Mouse (Mus musculus): ENCODE measurements around the gene Cd300ld3. TPM values are rescaled to one million over a fixed set of nuclear protein-coding genes. Genes with fewer than 3 reads are reported as not detected.
"Not testable (repeated sequence)": the region's sequence is repeated elsewhere in the genome, so short reads cannot be mapped to it uniquely, and the experiment has no call there.

Cd300ld3 gene
- polyA plus RNA-seq, 1 experiment from 2014 or later, result not detected

GRCm38 (mm10) chr11:115052206-115052605 lies 4.0 kb upstream of the Cd300ld3 start:
- 5% methylated on average over 9 of the region's 9 CpGs for WGBS (ENCODE audit: insufficient replicate concordance)
- DNase-seq (no peak), ATAC-seq (ENCODE audit: low read depth) (no peak)

DNA sequence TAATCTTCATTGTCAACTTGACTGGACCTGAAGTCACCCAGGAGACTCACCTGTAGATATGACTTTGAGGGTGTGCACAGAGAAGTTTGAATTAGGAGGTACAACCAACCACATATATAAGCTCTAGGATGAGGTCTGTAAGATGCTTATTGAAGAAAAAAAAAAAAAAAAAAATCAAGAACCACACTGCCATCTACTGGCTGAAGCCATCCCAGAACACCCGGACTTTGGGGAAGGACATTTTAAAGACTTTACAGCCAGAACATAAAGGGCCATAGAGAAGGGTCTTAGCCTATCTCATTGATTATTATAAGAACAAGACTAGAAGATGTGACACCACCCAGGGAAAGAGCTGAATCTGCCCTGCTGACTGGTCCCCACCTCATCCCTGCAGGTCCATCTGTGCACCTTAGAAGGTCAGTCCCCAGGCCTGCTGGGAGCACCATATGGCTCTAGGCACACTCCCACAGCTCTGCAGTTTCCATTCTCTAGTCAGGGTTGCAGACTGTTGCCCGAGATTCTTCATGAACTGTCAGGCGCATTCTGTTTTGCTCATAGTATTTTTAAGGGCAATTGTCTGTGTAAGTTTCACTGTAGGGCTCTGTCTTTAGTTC lies 1.2 kb upstream of the Cd300ld3 start:
- H3K4me2 ChIP-seq, result no peak overlapping the region
- DNase-seq (no peak), ATAC-seq (ENCODE audit: low read depth) (no peak)
- H3K9me3 ChIP-seq (replicated peaks), result no peaks in the 10 kb centered on the region
- no peaks in the 10 kb centered on the region for H3K27me3 ChIP-seq
- H3K4me1 ChIP-seq (replicated peaks), result no peaks in the 10 kb centered on the region
- 35% methylated on average over 3 of the region's 3 CpGs for WGBS (ENCODE audit: insufficient replicate concordance)
- no peak overlapping the region for H3K4me3 ChIP-seq (replicated peaks)
- H3K27ac ChIP-seq, result no peak overlapping the region
- no peaks in the 10 kb centered on the region for H3K36me3 ChIP-seq
- no peak overlapping the region for H3K9ac ChIP-seq

More at GRCm38 (mm10) chr11:115052206-115052605, 4.0 kb upstream of the Cd300ld3 start:
- no peak overlapping the region for H3K4me2 ChIP-seq
- H3K27me3 ChIP-seq, result no peaks in the 10 kb centered on the region
- no peak overlapping the region for H3K9ac ChIP-seq
- no peaks in the 10 kb centered on the region for H3K4me1 ChIP-seq (replicated peaks)
- no peaks in the 10 kb centered on the region for H3K9me3 ChIP-seq (replicated peaks)
- no peak overlapping the region for H3K4me3 ChIP-seq (replicated peaks)
- H3K36me3 ChIP-seq, result no peaks in the 10 kb centered on the region
- H3K27ac ChIP-seq, result no peak overlapping the region

DNA sequence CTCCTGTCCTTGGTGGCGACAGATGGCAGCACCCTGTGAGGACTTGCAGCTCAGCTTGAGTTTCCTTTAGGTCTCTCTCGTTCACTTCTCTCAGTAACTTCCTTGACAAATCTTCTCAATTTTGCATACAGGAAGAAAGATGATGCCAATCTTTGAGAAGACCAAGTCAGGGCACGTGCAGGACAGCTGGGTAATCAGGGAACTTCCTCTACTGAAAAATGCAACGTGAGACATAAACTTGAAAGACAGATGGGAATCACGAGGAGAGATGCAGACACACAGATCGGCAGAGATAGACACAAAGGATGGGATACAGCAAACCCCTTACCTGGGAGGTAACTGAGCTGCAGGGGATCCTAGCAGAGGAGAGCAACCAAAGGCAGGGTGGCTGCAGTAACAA lies 10.5 kb downstream of the Cd300ld3 start, which contains the start of gene Cd300ld5:
TSS of gene Cd300ld5 (minus strand) at position 101 of the 400 bp plus-strand sequence.
- not testable (repeated sequence) for H3K4me3 ChIP-seq (replicated peaks); ATAC-seq (ENCODE audit: low read depth)
- no CpG with 5 or more reads among the region's 6 CpGs for WGBS (ENCODE audit: insufficient replicate concordance)

DNA sequence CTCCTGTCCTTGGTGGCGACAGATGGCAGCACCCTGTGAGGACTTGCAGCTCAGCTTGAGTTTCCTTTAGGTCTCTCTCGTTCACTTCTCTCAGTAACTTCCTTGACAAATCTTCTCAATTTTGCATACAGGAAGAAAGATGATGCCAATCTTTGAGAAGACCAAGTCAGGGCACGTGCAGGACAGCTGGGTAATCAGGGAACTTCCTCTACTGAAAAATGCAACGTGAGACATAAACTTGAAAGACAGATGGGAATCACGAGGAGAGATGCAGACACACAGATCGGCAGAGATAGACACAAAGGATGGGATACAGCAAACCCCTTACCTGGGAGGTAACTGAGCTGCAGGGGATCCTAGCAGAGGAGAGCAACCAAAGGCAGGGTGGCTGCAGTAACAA lies 21.3 kb downstream of the Cd300ld3 start, which contains the start of gene Cd300ld4:
TSS of gene Cd300ld4 (minus strand) at position 101 of the 400 bp plus-strand sequence.
- not testable (repeated sequence) for H3K9me3 ChIP-seq (replicated peaks); H3K4me3 ChIP-seq (replicated peaks); H3K27me3 ChIP-seq; H3K4me2 ChIP-seq; DNase-seq; H3K9ac ChIP-seq; H3K36me3 ChIP-seq; H3K27ac ChIP-seq; H3K4me1 ChIP-seq (replicated peaks); ATAC-seq (ENCODE audit: low read depth)
- WGBS (ENCODE audit: insufficient replicate concordance), result no CpG with 5 or more reads among the region's 6 CpGs

More for the DNA sequence above, 10.5 kb downstream of the Cd300ld3 start, which contains the start of gene Cd300ld5:
- not testable (repeated sequence) for DNase-seq; H3K4me2 ChIP-seq; H3K9ac ChIP-seq; H3K9me3 ChIP-seq (replicated peaks); H3K4me1 ChIP-seq (replicated peaks); H3K27ac ChIP-seq; H3K36me3 ChIP-seq; H3K27me3 ChIP-seq

GRCm38 (mm10) chr11:115016093-115016492 lies 32.1 kb downstream of the Cd300ld3 start, which contains the start of gene Cd300ld2:
TSS of gene Cd300ld2 (minus strand) at chr11:115016193.
- DNase-seq; H3K4me3 ChIP-seq (replicated peaks); H3K36me3 ChIP-seq; H3K27me3 ChIP-seq; H3K9me3 ChIP-seq (replicated peaks); H3K27ac ChIP-seq; H3K4me1 ChIP-seq (replicated peaks); ATAC-seq (ENCODE audit: low read depth); H3K4me2 ChIP-seq; H3K9ac ChIP-seq: not testable (repeated sequence)
- WGBS (ENCODE audit: insufficient replicate concordance), result no CpG with 5 or more reads among the region's 7 CpGs

DNA sequence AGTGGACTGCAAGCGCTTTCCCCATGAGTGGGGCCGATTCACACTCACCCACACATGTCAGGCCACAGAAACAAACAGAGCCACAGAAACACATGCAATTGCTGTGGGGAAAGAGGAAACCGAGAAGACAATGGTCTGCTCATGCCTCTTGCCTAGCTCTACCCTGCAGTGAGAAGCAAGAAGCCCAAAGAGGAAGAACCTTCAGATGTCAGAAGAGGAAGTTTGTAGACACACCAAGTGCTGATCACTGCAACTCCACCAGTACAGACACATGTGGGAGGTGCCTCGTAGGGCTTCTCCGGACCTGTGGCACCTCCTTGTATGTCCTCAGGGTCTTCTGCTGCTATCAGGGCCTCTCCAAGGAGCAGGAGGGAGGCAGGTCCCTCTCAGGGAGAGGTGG lies 44.1 kb downstream of the Cd300ld3 start:
- ATAC-seq (ENCODE audit: low read depth), result peak; percentile 23; the same call in 1 of the 2 replicates
- no peak overlapping the region for H3K4me2 ChIP-seq
- DNase-seq, result peak; percentile 5
- no peaks in the 10 kb centered on the region for H3K4me1 ChIP-seq (replicated peaks)
- 21% methylated on average over 5 of the region's 5 CpGs for WGBS (ENCODE audit: insufficient replicate concordance)
- no peaks in the 10 kb centered on the region for H3K27me3 ChIP-seq
- no peak overlapping the region for H3K9ac ChIP-seq
- no peaks in the 10 kb centered on the region for H3K36me3 ChIP-seq
- H3K27ac ChIP-seq, result peak overlapping the region; percentile 34; the same call in 1 of the 2 replicates
- H3K9me3 ChIP-seq (replicated peaks), result no peaks in the 10 kb centered on the region
- H3K4me3 ChIP-seq (replicated peaks), result no peak overlapping the region

DNA sequence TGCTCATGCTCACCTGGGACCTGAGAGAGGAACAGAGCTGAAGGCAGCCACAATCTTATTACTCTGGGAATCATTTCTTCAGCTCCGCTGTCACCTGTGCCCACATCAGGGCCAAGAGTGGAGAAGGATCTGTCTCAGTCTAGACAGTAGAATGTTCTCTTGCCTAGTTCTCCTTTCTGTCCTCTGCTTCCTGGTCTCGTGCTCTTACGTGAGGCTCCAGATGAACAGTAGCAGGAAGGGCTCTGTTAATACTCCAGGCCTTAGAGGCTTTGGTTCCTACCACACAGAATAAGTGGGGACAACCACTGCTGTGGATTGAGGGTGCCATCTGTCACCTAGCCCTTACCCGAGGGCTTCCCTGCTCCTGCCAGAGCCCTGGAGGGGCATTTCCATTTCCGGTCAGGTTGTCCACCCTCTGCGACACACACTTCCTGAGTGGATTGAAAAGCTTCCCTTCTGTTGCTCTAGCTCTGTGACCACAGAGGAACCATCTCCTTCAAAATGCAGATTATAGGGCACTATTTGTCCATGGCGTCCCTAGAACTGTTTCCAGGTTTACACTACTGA lies 46.7 kb downstream of the Cd300ld3 start, which contains the start of gene Cd300c2:
TSS of gene Cd300c2 (minus strand) at position 407 of the 567 bp plus-strand sequence.
- H3K4me2 ChIP-seq, result no peak within 1 kb of the TSS
- no peaks in the 10 kb centered on the region for H3K27me3 ChIP-seq
- peak within 1 kb of the TSS; percentile 29; the same call in 1 of the 2 replicates for H3K27ac ChIP-seq
- no peaks in the 10 kb centered on the region for H3K36me3 ChIP-seq
- no peaks in the 10 kb centered on the region for H3K9me3 ChIP-seq (replicated peaks)
- WGBS (ENCODE audit: insufficient replicate concordance), result 38% methylated on average over 7 of the region's 7 CpGs
- no peak within 1 kb of the TSS for H3K4me3 ChIP-seq (replicated peaks)
- ATAC-seq (ENCODE audit: low read depth) (no peak), DNase-seq (no peak)
- H3K4me1 ChIP-seq (replicated peaks), result no peaks in the 10 kb centered on the region
- no peak within 1 kb of the TSS for H3K9ac ChIP-seq

Other genes with a start within 250 kb of the Cd300ld3 start
- gene Gpr142, start 249.5 kb downstream of the Cd300ld3 start, polyA plus RNA-seq (2015; fragmentation: Nextera tagmentation; extraction: Ambion mirVana), result not detected in 2 replicates
- 11.3 and 12.8 TPM in 2 replicates for gene Gprc5c, start 197.3 kb downstream of the Cd300ld3 start, polyA plus RNA-seq (2015; fragmentation: Nextera tagmentation; extraction: Ambion mirVana)
- gene Cd300a, start 158.4 kb downstream of the Cd300ld3 start, polyA plus RNA-seq (2015; fragmentation: Nextera tagmentation; extraction: Ambion mirVana), result 4.0 and 5.5 TPM in 2 replicates
- 0.50 and 0.72 TPM in 2 replicates for gene Cd300lb, start 114.0 kb downstream of the Cd300ld3 start, polyA plus RNA-seq (2015; fragmentation: Nextera tagmentation; extraction: Ambion mirVana)
- 0.16 TPM in 1 of 2 replicates, not detected in the other for gene Cd300c, start 79.3 kb downstream of the Cd300ld3 start, polyA plus RNA-seq (2015; fragmentation: Nextera tagmentation; extraction: Ambion mirVana)
- 0.48 and 0.59 TPM in 2 replicates for gene Cd300ld, start 58.5 kb downstream of the Cd300ld3 start, polyA plus RNA-seq (2015; fragmentation: Nextera tagmentation; extraction: Ambion mirVana)
- 4.2 and 4.9 TPM in 2 replicates for gene Cd300c2, start 46.5 kb downstream of the Cd300ld3 start, polyA plus RNA-seq (2015; fragmentation: Nextera tagmentation; extraction: Ambion mirVana)
- not detected in 2 replicates for gene Cd300ld2, start 32.2 kb downstream of the Cd300ld3 start, polyA plus RNA-seq (2015; fragmentation: Nextera tagmentation; extraction: Ambion mirVana)
- not detected in 2 replicates for gene Cd300ld4, start 21.4 kb downstream of the Cd300ld3 start, polyA plus RNA-seq (2015; fragmentation: Nextera tagmentation; extraction: Ambion mirVana)
- gene Cd300ld5, start 10.6 kb downstream of the Cd300ld3 start, polyA plus RNA-seq (2015; fragmentation: Nextera tagmentation; extraction: Ambion mirVana), result not detected in 2 replicates
- gene Cd300e, start 13.8 kb upstream of the Cd300ld3 start, polyA plus RNA-seq (2015; fragmentation: Nextera tagmentation; extraction: Ambion mirVana), result 0.68 and 0.82 TPM in 2 replicates
- gene Rab37, start 43.0 kb upstream of the Cd300ld3 start, polyA plus RNA-seq (2015; fragmentation: Nextera tagmentation; extraction: Ambion mirVana), result 3.3 and 3.6 TPM in 2 replicates
- 0.97 TPM in 2 replicates for gene Cd300lf, start 85.6 kb upstream of the Cd300ld3 start, polyA plus RNA-seq (2015; fragmentation: Nextera tagmentation; extraction: Ambion mirVana)
- 59.8 and 69.9 TPM in 2 replicates for gene Slc9a3r1, start 114.9 kb upstream of the Cd300ld3 start, polyA plus RNA-seq (2015; fragmentation: Nextera tagmentation; extraction: Ambion mirVana)
- gene Tmem104, start 139.1 kb upstream of the Cd300ld3 start, polyA plus RNA-seq (2015; fragmentation: Nextera tagmentation; extraction: Ambion mirVana), result 5.1 and 6.8 TPM in 2 replicates
- 11.9 and 13.3 TPM in 2 replicates for gene Nat9, start 139.4 kb upstream of the Cd300ld3 start, polyA plus RNA-seq (2015; fragmentation: Nextera tagmentation; extraction: Ambion mirVana)
- gene Grin2c, start 218.8 kb upstream of the Cd300ld3 start, polyA plus RNA-seq (2015; fragmentation: Nextera tagmentation; extraction: Ambion mirVana), result 0.06 and 0.12 TPM in 2 replicates
- gene Fdxr, start 228.6 kb upstream of the Cd300ld3 start, polyA plus RNA-seq (2015; fragmentation: Nextera tagmentation; extraction: Ambion mirVana), result 16.3 and 18.2 TPM in 2 replicates
- 2.0 and 2.2 TPM in 2 replicates for gene Fads6, start 249.3 kb upstream of the Cd300ld3 start, polyA plus RNA-seq (2015; fragmentation: Nextera tagmentation; extraction: Ambion mirVana)